Mouse (Mus musculus): ENCODE measurements around the gene Ipo4.
A peak's percentile ranks its signal among the peaks of the same experiment; 100 is the strongest.

Ipo4 gene

GRCm38 (mm10) chr14:55589271-55589670 lies 46.5 kb downstream of the Ipo4 start:
- no peak for DNase-seq

GRCm38 (mm10) chr14:55586149-55586548 lies 49.6 kb downstream of the Ipo4 start:
- no peak for DNase-seq

- no peak for DNase-seq
Measured at GRCm38 (mm10) chr14:55585566-55585960, 50.2 kb downstream of the Ipo4 start.

GRCm38 (mm10) chr14:55584702-55585565 lies 50.8 kb downstream of the Ipo4 start, which contains the start of gene Emc9:
Gene Emc9 (minus strand): TSS chr14:55585302.
- peak; percentile 72 to 81 for DNase-seq

GRCm38 (mm10) chr14:55584303-55584701 lies 51.5 kb downstream of the Ipo4 start:
- DNase-seq = no peak

GRCm38 (mm10) chr14:55581981-55582681 lies 53.6 kb downstream of the Ipo4 start:
- DNase-seq = no peak

- DNase-seq = no peak
Measured at GRCm38 (mm10) chr14:55580731-55581130, 55.0 kb downstream of the Ipo4 start.

GRCm38 (mm10) chr14:55579511-55580496 lies 56.0 kb downstream of the Ipo4 start:
- no peak for DNase-seq

GRCm38 (mm10) chr14:55578668-55579269 lies 57.0 kb downstream of the Ipo4 start:
- DNase-seq = peak; percentile 74 to 83

- peak; percentile 87 to 91 for DNase-seq
Measured at GRCm38 (mm10) chr14:55577871-55578667, 57.7 kb downstream of the Ipo4 start, which contains the start of gene Psme1. Gene Psme1 (plus strand): TSS chr14:55578123.

GRCm38 (mm10) chr14:55576376-55576775 lies 59.4 kb downstream of the Ipo4 start:
- DNase-seq = peak; percentile 28 to 53

GRCm38 (mm10) chr14:55575711-55576110 lies 60.0 kb downstream of the Ipo4 start:
- peak in 1 of 2 experiments; percentile 51 for DNase-seq
